In the genomic region with DNA sequence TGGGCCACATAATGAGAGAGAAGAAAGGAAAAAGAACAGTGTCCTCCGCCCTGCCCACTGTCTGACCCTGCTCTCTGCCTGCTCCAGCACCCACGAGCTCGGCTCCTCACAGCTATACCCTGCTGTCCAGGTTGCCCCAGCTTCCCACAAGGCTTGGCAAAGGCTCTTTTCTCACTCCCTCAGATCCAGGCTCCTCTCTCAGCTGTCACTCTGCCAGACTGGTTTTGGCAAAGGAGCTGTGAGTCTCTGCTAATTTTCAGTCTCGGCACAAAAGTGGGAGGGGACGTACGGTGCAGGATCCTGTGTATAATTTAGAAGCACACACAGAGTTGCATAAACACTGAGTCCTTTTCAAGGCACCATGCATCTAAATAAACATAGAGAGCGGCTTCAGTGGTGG, we compare ENCODE assay signal across 11 mouse cellular contexts. TPM values are rescaled to one million over a fixed set of nuclear protein-coding genes. Genes with fewer than 3 reads are reported as not detected.
DNase-seq lines count a peak whose midpoint lies in the region; ATAC-seq and TF ChIP-seq lines count a peak whose summit lies in the region.
"Had no signal": no experiment of that assay in that cellular context is flagged by ENCODE, and none has a peak within 500 bp of the region (broad histone marks: within the 10 kb centered on the region; RNA-seq: fewer than 3 reads in every experiment).

No protein-coding gene starts in this region.

- 63% methylated on average over 7 of the region's 7 CpGs for WGBS in lung, embryonic 14.5 days
- WGBS in forebrain, postnatal 0 days = 38% methylated on average over 7 of the region's 7 CpGs

- no peak for TF ChIP-seq CTCF in lung, embryonic 14.5 days (IDR thresholded peaks at IDR 0.05; ENCODE audit: low read depth)
- no peak for TF ChIP-seq CTCF in forebrain, postnatal 0 days (IDR thresholded peaks at IDR 0.05; ENCODE audit: low read depth)

- peak; percentile 46 for DNase-seq in lung, embryonic 14.5 days
- DNase-seq in lung, adult 18-20 months = no peak
- peak; percentile 86 for DNase-seq in forebrain, postnatal 0 days
- peak; percentile 80 to 83 for DNase-seq in layer of hippocampus, postnatal 10 days (ENCODE audit: low spot score in 2 of 2)
- peak; percentile 77 for DNase-seq in right cerebral cortex, postnatal 14 days
- no peak for DNase-seq in yolk sac, embryonic 10.5 days (ENCODE audit: low spot score)
- DNase-seq in T-cell, adult 2 months (ENCODE audit: low spot score) = no peak

- H3K27me3 ChIP-seq in lung, embryonic 14.5 days (ENCODE audit: insufficient read depth, low read length) = no peaks in the 10 kb centered on the region
- no peaks in the 10 kb centered on the region for H3K27me3 ChIP-seq in forebrain, postnatal 0 days (ENCODE audit: insufficient read depth, low read length)
- H3K27me3 ChIP-seq: stomach, embryonic 15.5 days had no signal

- no peaks in the 10 kb centered on the region for H3K4me1 ChIP-seq in lung, embryonic 14.5 days (ENCODE audit: insufficient read depth)
- no peaks in the 10 kb centered on the region for H3K4me1 ChIP-seq in forebrain, postnatal 0 days (ENCODE audit: insufficient read depth)
- H3K4me1 ChIP-seq: stomach, embryonic 15.5 days had no signal

- no peaks in the 10 kb centered on the region for H3K36me3 ChIP-seq in lung, embryonic 14.5 days (ENCODE audit: insufficient read depth)
- no peaks in the 10 kb centered on the region for H3K36me3 ChIP-seq in forebrain, postnatal 0 days (ENCODE audit: insufficient read depth)
- H3K36me3 ChIP-seq: stomach, embryonic 15.5 days had no signal

- no peaks in the 10 kb centered on the region for H3K9me3 ChIP-seq in lung, embryonic 14.5 days (ENCODE audit: low read depth, low read length)
- peaks cover 5% of the 10 kb centered on the region; the same call in 1 of the 2 replicates for H3K9me3 ChIP-seq in forebrain, postnatal 0 days (ENCODE audit: low read length)
- H3K9me3 ChIP-seq: stomach, embryonic 15.5 days had no signal

- no peak overlapping the region for H3K27ac ChIP-seq in lung, embryonic 14.5 days (ENCODE audit: low read depth)
- no peak overlapping the region for H3K27ac ChIP-seq in forebrain, postnatal 0 days (ENCODE audit: low read depth, low read length)
- H3K27ac ChIP-seq: macrophage; stomach, embryonic 15.5 days had no signal

- no peak overlapping the region for H3K4me2 ChIP-seq in lung, embryonic 14.5 days
- no peak overlapping the region for H3K4me2 ChIP-seq in forebrain, postnatal 0 days (ENCODE audit: low read depth)
- H3K4me2 ChIP-seq: stomach, embryonic 15.5 days had no signal

- no peak for ATAC-seq in lung, embryonic 14.5 days (ENCODE audit: insufficient read depth)
- peak; percentile 69; the same call in 1 of the 2 replicates for ATAC-seq in forebrain, postnatal 0 days

- no peak overlapping the region for H3K4me3 ChIP-seq in lung, embryonic 14.5 days (ENCODE audit: low read depth, low read length)
- no peak overlapping the region for H3K4me3 ChIP-seq in forebrain, postnatal 0 days (ENCODE audit: low read depth, low read length)
- H3K4me3 ChIP-seq: stomach, embryonic 15.5 days had no signal

- H3K9ac ChIP-seq in lung, embryonic 14.5 days = no peak overlapping the region
- H3K9ac ChIP-seq in forebrain, postnatal 0 days = no peak overlapping the region
- H3K9ac ChIP-seq: stomach, embryonic 15.5 days had no signal

RNA-seq across cellular contexts. Expression of a gene that starts 21.9 kb away (rescaled TPM):
- 0.46 and 0.61 TPM in 2 replicates for polyA plus RNA-seq in lung, embryonic 14.5 days (2014; fragmentation: Nextera tagmentation; extraction: Ambion mirVana)
- total RNA-seq in forebrain, postnatal 0 days (2014; rRNA removed) = 0.15 and 2.9 TPM in 2 replicates
- polyA plus RNA-seq in forebrain, postnatal 0 days (2015; fragmentation: Nextera tagmentation; extraction: Ambion mirVana) = 1.1 and 1.5 TPM in 2 replicates
- total RNA-seq in layer of hippocampus, postnatal 10 days (2021) = 1 to 10 TPM in 1 of 2 experiments, under 1 TPM in 1; 0.65 to 2.1 TPM

RNA-seq across cellular contexts. Expression of a gene that starts 32.4 kb away (rescaled TPM):
- not detected in 2 replicates for polyA plus RNA-seq in lung, embryonic 14.5 days (2014; fragmentation: Nextera tagmentation; extraction: Ambion mirVana)
- not detected in 2 replicates for total RNA-seq in forebrain, postnatal 0 days (2014; rRNA removed)
- not detected in 2 replicates for polyA plus RNA-seq in forebrain, postnatal 0 days (2015; fragmentation: Nextera tagmentation; extraction: Ambion mirVana)
- total RNA-seq in layer of hippocampus, postnatal 10 days (2021) = not detected
- polyA plus RNA-seq: kidney, embryonic 14.5 days; macrophage; neural tube, embryonic 14.5 days; stomach, embryonic 15.5 days had no signal

RNA-seq across cellular contexts. Expression of a gene that starts 36.4 kb away (rescaled TPM):
- polyA plus RNA-seq in lung, embryonic 14.5 days (2014; fragmentation: Nextera tagmentation; extraction: Ambion mirVana) = not detected in 2 replicates
- total RNA-seq in forebrain, postnatal 0 days (2014; rRNA removed) = not detected in 2 replicates
- not detected in 2 replicates for polyA plus RNA-seq in forebrain, postnatal 0 days (2015; fragmentation: Nextera tagmentation; extraction: Ambion mirVana)
- not detected for total RNA-seq in layer of hippocampus, postnatal 10 days (2021)
- polyA plus RNA-seq: neural tube, embryonic 14.5 days; stomach, embryonic 15.5 days had no signal

Comparison
In these comparisons a context has a peak if more than half of its experiments do, and no peak if none do; other contexts are left out.
1. DNase-seq: peak in lung, embryonic 14.5 days (single experiment), forebrain, postnatal 0 days (single experiment), layer of hippocampus, postnatal 10 days (2 of 2) and right cerebral cortex, postnatal 14 days (single experiment); none in lung, adult 18-20 months (0 of 2), yolk sac, embryonic 10.5 days (single experiment) and T-cell, adult 2 months (single experiment).